ENCODE assay signal across 10 mouse cellular contexts in genomic region chr1:39499485-39499941, GRCm38 (mm10). TPM values are rescaled to one million over a fixed set of nuclear protein-coding genes. Genes with fewer than 3 reads are reported as not detected.
A peak's percentile ranks its signal among the peaks of the same experiment; 100 is the strongest.
DNase-seq lines count a peak whose midpoint lies in the region; ATAC-seq lines count a peak whose summit lies in the region.
"Had no signal": no experiment of that assay in that cellular context is flagged by ENCODE, and none has a peak within 500 bp of the region (broad histone marks: within the 10 kb centered on the region; RNA-seq: fewer than 3 reads in every experiment).

No protein-coding gene starts in this region.

- no peak for DNase-seq in hindbrain, embryonic 11.5 days (ENCODE audit: low spot score)
- DNase-seq in MN1 (ENCODE audit: low spot score), result no peak
- DNase-seq in right cerebral cortex, postnatal 14 days, result no peak
- DNase-seq: cerebellum, postnatal 14 days; heart, postnatal 4 days had no signal

- no peak overlapping the region for H3K9ac ChIP-seq in hindbrain, embryonic 13.5 days
- H3K9ac ChIP-seq in hindbrain, embryonic 11.5 days (ENCODE audit: low read depth, low read length), result no peak overlapping the region
- H3K9ac ChIP-seq in embryonic facial prominence, embryonic 12.5 days, result no peak overlapping the region

- H3K36me3 ChIP-seq in hindbrain, embryonic 13.5 days, result no peaks in the 10 kb centered on the region
- no peaks in the 10 kb centered on the region for H3K36me3 ChIP-seq in hindbrain, embryonic 11.5 days (ENCODE audit: control insufficient read depth, insufficient read depth, low read length)
- H3K36me3 ChIP-seq in embryonic facial prominence, embryonic 12.5 days, result no peaks in the 10 kb centered on the region

- H3K27ac ChIP-seq in hindbrain, embryonic 13.5 days, result no peak overlapping the region
- no peak overlapping the region for H3K27ac ChIP-seq in hindbrain, embryonic 11.5 days (ENCODE audit: low read depth, low read length)
- no peak overlapping the region for H3K27ac ChIP-seq in embryonic facial prominence, embryonic 12.5 days

- no peaks in the 10 kb centered on the region for H3K4me1 ChIP-seq in hindbrain, embryonic 13.5 days (replicated peaks)
- H3K4me1 ChIP-seq in hindbrain, embryonic 11.5 days (replicated peaks; ENCODE audit: control insufficient read depth, insufficient read depth, low read length), result no peaks in the 10 kb centered on the region
- no peaks in the 10 kb centered on the region for H3K4me1 ChIP-seq in embryonic facial prominence, embryonic 12.5 days

- peaks cover 6% of the 10 kb centered on the region for H3K9me3 ChIP-seq in hindbrain, embryonic 13.5 days
- no peaks in the 10 kb centered on the region for H3K9me3 ChIP-seq in hindbrain, embryonic 11.5 days (ENCODE audit: control insufficient read depth, low read length)
- no peaks in the 10 kb centered on the region for H3K9me3 ChIP-seq in embryonic facial prominence, embryonic 12.5 days

- 87% methylated on average over 2 of the region's 2 CpGs for WGBS in hindbrain, embryonic 13.5 days
- WGBS in hindbrain, embryonic 11.5 days, result 88% methylated on average over 2 of the region's 2 CpGs
- WGBS in embryonic facial prominence, embryonic 12.5 days, result 85% methylated on average over 2 of the region's 2 CpGs

- ATAC-seq in hindbrain, embryonic 13.5 days (ENCODE audit: low FRiP score), result peak; percentile 57; the same call in 1 of the 2 replicates
- ATAC-seq in hindbrain, embryonic 11.5 days (ENCODE audit: low FRiP score), result no peak
- peak; percentile 86 for ATAC-seq in embryonic facial prominence, embryonic 12.5 days (ENCODE audit: insufficient number of reproducible peaks, insufficient read depth, low FRiP score, low TSS enrichment)
- 0 out of 2 replicates have a peak, but pooled peaks have one; percentile 39 for ATAC-seq in erythroblast, adult 5-6 weeks (replicated peaks; ENCODE audit: low FRiP score, poor library complexity, severe bottlenecking)
- ATAC-seq in megakaryocyte-erythroid progenitor cell, adult 5-6 weeks (replicated peaks; ENCODE audit: low FRiP score, low TSS enrichment, poor library complexity, severe bottlenecking), result 0 out of 2 replicates have a peak, but pooled peaks have one; percentile 31
- ATAC-seq: lung, postnatal 0 days had no signal

- no peaks in the 10 kb centered on the region for H3K27me3 ChIP-seq in hindbrain, embryonic 13.5 days
- no peaks in the 10 kb centered on the region for H3K27me3 ChIP-seq in hindbrain, embryonic 11.5 days (ENCODE audit: control insufficient read depth, insufficient read depth, low read length)
- H3K27me3 ChIP-seq in embryonic facial prominence, embryonic 12.5 days, result no peaks in the 10 kb centered on the region

- H3K4me2 ChIP-seq in hindbrain, embryonic 13.5 days, result no peak overlapping the region
- H3K4me2 ChIP-seq in hindbrain, embryonic 11.5 days (replicated peaks; ENCODE audit: low read depth, low read length), result no peak overlapping the region
- H3K4me2 ChIP-seq in embryonic facial prominence, embryonic 12.5 days (replicated peaks), result no peak overlapping the region

- no peak overlapping the region for H3K4me3 ChIP-seq in hindbrain, embryonic 13.5 days
- H3K4me3 ChIP-seq in hindbrain, embryonic 11.5 days (ENCODE audit: low read depth, low read length), result no peak overlapping the region
- no peak overlapping the region for H3K4me3 ChIP-seq in embryonic facial prominence, embryonic 12.5 days

RNA-seq across cellular contexts. Expression of gene Tbc1d8, which starts 21.0 kb away (rescaled TPM):
- 8.2 and 8.5 TPM in 2 replicates for polyA plus RNA-seq in hindbrain, embryonic 13.5 days (2015; fragmentation: Nextera tagmentation; extraction: Ambion mirVana)
- polyA plus RNA-seq in hindbrain, embryonic 11.5 days (2014; fragmentation: Nextera tagmentation; extraction: Ambion mirVana), result 5.3 and 6.5 TPM in 2 replicates
- 9.4 and 9.9 TPM in 2 replicates for polyA plus RNA-seq in embryonic facial prominence, embryonic 12.5 days (2016; fragmentation: Nextera tagmentation; extraction: Ambion mirVana)
- 29.5 and 36.5 TPM in 2 replicates for total RNA-seq in erythroblast, adult 5-6 weeks (2015; ENCODE audit: low replicate concordance)
- 9.6 and 12.0 TPM in 2 replicates for total RNA-seq in erythroblast, adult 5-6 weeks (2017; ENCODE audit: low replicate concordance)
- 14.1 and 25.6 TPM in 2 replicates for total RNA-seq in megakaryocyte-erythroid progenitor cell, adult 5-6 weeks (2014; fragmentation: Nextera tagmentation)
- total RNA-seq in megakaryocyte-erythroid progenitor cell, adult 5-6 weeks (2017), result 4.9 and 13.1 TPM in 2 replicates

RNA-seq across cellular contexts. Expression of gene Cnot11, which starts 35.3 kb away (rescaled TPM):
- 13.8 and 15.7 TPM in 2 replicates for polyA plus RNA-seq in hindbrain, embryonic 13.5 days (2015; fragmentation: Nextera tagmentation; extraction: Ambion mirVana)
- polyA plus RNA-seq in hindbrain, embryonic 11.5 days (2014; fragmentation: Nextera tagmentation; extraction: Ambion mirVana), result 29.1 and 29.6 TPM in 2 replicates
- 30.8 and 32.3 TPM in 2 replicates for polyA plus RNA-seq in embryonic facial prominence, embryonic 12.5 days (2016; fragmentation: Nextera tagmentation; extraction: Ambion mirVana)
- 4.0 and 7.9 TPM in 2 replicates for total RNA-seq in erythroblast, adult 5-6 weeks (2015; ENCODE audit: low replicate concordance)
- total RNA-seq in erythroblast, adult 5-6 weeks (2017; ENCODE audit: low replicate concordance), result 4.1 and 9.5 TPM in 2 replicates
- total RNA-seq in megakaryocyte-erythroid progenitor cell, adult 5-6 weeks (2014; fragmentation: Nextera tagmentation), result 25.9 and 27.2 TPM in 2 replicates
- total RNA-seq in megakaryocyte-erythroid progenitor cell, adult 5-6 weeks (2017), result 25.1 and 28.9 TPM in 2 replicates
